In the genomic region with DNA sequence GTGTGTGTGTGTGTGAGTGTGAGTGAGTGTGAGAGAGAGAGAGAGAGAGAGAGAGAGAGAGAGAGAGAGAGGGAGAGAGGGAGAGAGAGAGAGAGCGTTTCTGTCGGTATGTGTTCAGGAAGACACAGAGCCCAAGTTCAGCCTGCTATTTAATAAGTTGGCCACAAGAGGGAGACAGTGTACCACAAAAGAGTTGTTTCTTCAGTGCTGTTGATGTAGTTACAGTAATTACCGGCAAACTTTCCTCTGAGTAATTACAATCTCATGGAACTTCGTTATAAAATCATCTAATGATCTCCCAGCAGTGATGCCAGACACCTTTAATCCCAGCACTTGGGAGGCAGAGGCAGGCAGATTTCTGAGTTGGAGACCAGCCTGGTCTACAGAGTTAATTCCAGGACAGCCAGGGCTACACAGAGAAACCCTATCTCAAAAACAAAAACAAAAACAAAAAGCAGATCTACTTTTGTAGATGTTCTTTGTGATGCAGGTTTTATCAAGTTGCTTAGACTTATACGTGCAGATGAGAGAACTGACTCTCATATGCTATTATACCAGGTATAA, we compare ENCODE assay signal across 8 mouse cellular contexts. TPM values are rescaled to one million over a fixed set of nuclear protein-coding genes. Genes with fewer than 3 reads are reported as not detected.
DNase-seq lines count a peak whose midpoint lies in the region; ATAC-seq and TF ChIP-seq lines count a peak whose summit lies in the region.
"Had no signal": no experiment of that assay in that cellular context is flagged by ENCODE, and none has a peak within 500 bp of the region (broad histone marks: within the 10 kb centered on the region; RNA-seq: fewer than 3 reads in every experiment).

No protein-coding gene starts in this region.

- peak; percentile 92 for ATAC-seq in CD4-positive, CD25-positive, alpha-beta regulatory T cell, adult 4 months
- ATAC-seq in Patski = no peak
- ATAC-seq in heart, embryonic 15.5 days (replicated peaks; ENCODE audit: insufficient number of reproducible peaks, insufficient read depth, low FRiP score, low read depth) = 0 out of 2 replicates have a peak, but pooled peaks have one; percentile 58
- ATAC-seq in liver, embryonic 16.5 days (ENCODE audit: low read depth) = peak; percentile 41
- peak; percentile 79; the same call in 1 of the 2 replicates for ATAC-seq in neural tube, embryonic 14.5 days (ENCODE audit: low read depth)

- peak; percentile 61 for TF ChIP-seq CTCF in Patski (IDR thresholded peaks at IDR 0.05)

- no peak overlapping the region for H3K4me3 ChIP-seq in heart, embryonic 15.5 days
- no peak overlapping the region for H3K4me3 ChIP-seq in liver, embryonic 16.5 days (ENCODE audit: low read depth, low read length)
- no peak overlapping the region for H3K4me3 ChIP-seq in neural tube, embryonic 14.5 days (ENCODE audit: low read depth, low read length)

- WGBS in heart, embryonic 15.5 days = 8% methylated on average over 5 of the region's 5 CpGs
- WGBS in liver, embryonic 16.5 days (ENCODE audit: insufficient replicate concordance) = 7% methylated on average over 5 of the region's 5 CpGs
- WGBS in neural tube, embryonic 14.5 days = 8% methylated on average over 5 of the region's 5 CpGs

- H3K9me3 ChIP-seq in heart, embryonic 15.5 days (replicated peaks) = no peaks in the 10 kb centered on the region
- H3K9me3 ChIP-seq in liver, embryonic 16.5 days (replicated peaks; ENCODE audit: control insufficient read depth, low read length) = no peaks in the 10 kb centered on the region
- H3K9me3 ChIP-seq in neural tube, embryonic 14.5 days (ENCODE audit: control insufficient read depth, low read length) = no peaks in the 10 kb centered on the region

- in situ Hi-C loops in Patski (cut with MboI; ENCODE audit: low pct_unique_long_range_greater_than_20kb) = loop anchor here (25.0 kb wide), 1 partner anchor 582 kb away; a partner anchor contains a TSS

- H3K27ac ChIP-seq in heart, embryonic 15.5 days = no peak overlapping the region
- H3K27ac ChIP-seq in liver, embryonic 16.5 days (ENCODE audit: low read length) = no peak overlapping the region
- H3K27ac ChIP-seq in neural tube, embryonic 14.5 days (ENCODE audit: low read depth, low read length) = no peak overlapping the region
- H3K27ac ChIP-seq: macrophage had no signal

- POLR2A ChIA-PET in Patski (lab: Charles Lee) = no interaction called here

- peak overlapping the region; percentile 23; the same call in 1 of the 2 replicates for H3K4me2 ChIP-seq in heart, embryonic 15.5 days
- no peak overlapping the region for H3K4me2 ChIP-seq in liver, embryonic 16.5 days (ENCODE audit: low read depth, low read length)
- H3K4me2 ChIP-seq in neural tube, embryonic 14.5 days (ENCODE audit: low read depth, low read length) = no peak overlapping the region

- H3K4me1 ChIP-seq in heart, embryonic 15.5 days (replicated peaks) = peaks cover 5% of the 10 kb centered on the region
- peaks cover 4% of the 10 kb centered on the region; the same call in 1 of the 2 replicates for H3K4me1 ChIP-seq in liver, embryonic 16.5 days (ENCODE audit: control insufficient read depth, low read depth, low read length)
- no peaks in the 10 kb centered on the region for H3K4me1 ChIP-seq in neural tube, embryonic 14.5 days (ENCODE audit: control insufficient read depth, insufficient read depth, low read length)

- H3K27me3 ChIP-seq in Patski = peaks cover 8% of the 10 kb centered on the region
- H3K27me3 ChIP-seq in heart, embryonic 15.5 days = no peaks in the 10 kb centered on the region
- H3K27me3 ChIP-seq in liver, embryonic 16.5 days (ENCODE audit: control insufficient read depth, insufficient read depth, low read depth, low read length) = no peaks in the 10 kb centered on the region
- no peaks in the 10 kb centered on the region for H3K27me3 ChIP-seq in neural tube, embryonic 14.5 days (ENCODE audit: control insufficient read depth, insufficient read depth, low read length)

- H3K9ac ChIP-seq in heart, embryonic 15.5 days = no peak overlapping the region
- no peak overlapping the region for H3K9ac ChIP-seq in liver, embryonic 16.5 days (ENCODE audit: low read depth, low read length)
- H3K9ac ChIP-seq in neural tube, embryonic 14.5 days (replicated peaks; ENCODE audit: low read depth, low read length) = no peak overlapping the region

- CTCF ChIA-PET in Patski (lab: Charles Lee) = interaction anchor here (0.8 to 2.6 kb wide), 8 partner anchors 8 to 210 kb away, joined by 3 to 35 read pairs (median 5); a partner anchor contains a TSS

- peaks cover 5% of the 10 kb centered on the region; the same call in 1 of the 2 replicates for H3K36me3 ChIP-seq in heart, embryonic 15.5 days
- no peaks in the 10 kb centered on the region for H3K36me3 ChIP-seq in liver, embryonic 16.5 days (ENCODE audit: control insufficient read depth, insufficient read depth)
- H3K36me3 ChIP-seq in neural tube, embryonic 14.5 days (ENCODE audit: control insufficient read depth, insufficient read depth, low read length) = no peaks in the 10 kb centered on the region

- peak; percentile 31 for DNase-seq in Patski (ENCODE audit: low read depth, low spot score)
- DNase-seq in embryo, embryonic 11.5 days (ENCODE audit: low read depth, low spot score) = peak; percentile 76
- peak; percentile 43 to 47 for DNase-seq in kidney, postnatal 25 days

RNA-seq across cellular contexts. Expression of a gene that starts 21.3 kb away (rescaled TPM):
- 1 to 10 TPM; 3.9 to 6.5 TPM for polyA plus RNA-seq in CD4-positive, CD25-positive, alpha-beta regulatory T cell, adult 4 months (2017; shearing (Covaris generic))
- polyA plus RNA-seq in Patski (2021) = 26.3 TPM
- 70.3 and 70.6 TPM in 2 replicates for polyA plus RNA-seq in heart, embryonic 15.5 days (2015; fragmentation: Nextera tagmentation; extraction: Ambion mirVana)
- polyA plus RNA-seq in liver, embryonic 16.5 days (2015; fragmentation: Nextera tagmentation; extraction: Ambion mirVana) = 15.5 and 17.6 TPM in 2 replicates
- polyA plus RNA-seq in neural tube, embryonic 14.5 days (2014; fragmentation: Nextera tagmentation; extraction: Ambion mirVana) = 4.5 and 25.3 TPM in 2 replicates

RNA-seq across cellular contexts. Expression of a gene that starts 30.1 kb away (rescaled TPM):
- 10 to 100 TPM; 25.6 to 26.7 TPM for polyA plus RNA-seq in CD4-positive, CD25-positive, alpha-beta regulatory T cell, adult 4 months (2017; shearing (Covaris generic))
- not detected for polyA plus RNA-seq in Patski (2021)
- 38.8 and 39.4 TPM in 2 replicates for polyA plus RNA-seq in heart, embryonic 15.5 days (2015; fragmentation: Nextera tagmentation; extraction: Ambion mirVana)
- 13.2 and 16.2 TPM in 2 replicates for polyA plus RNA-seq in liver, embryonic 16.5 days (2015; fragmentation: Nextera tagmentation; extraction: Ambion mirVana)
- 28.4 and 29.6 TPM in 2 replicates for polyA plus RNA-seq in neural tube, embryonic 14.5 days (2014; fragmentation: Nextera tagmentation; extraction: Ambion mirVana)

Comparison
In these comparisons a context has a peak if more than half of its experiments do, and no peak if none do; other contexts are left out.
1. RNA of a gene that starts 30.1 kb away (polyA plus RNA-seq): 38.8 to 39.4 TPM in heart, embryonic 15.5 days, 28.4 to 29.6 TPM in neural tube, embryonic 14.5 days, 25.6 to 26.7 TPM in CD4-positive, CD25-positive, alpha-beta regulatory T cell, adult 4 months and 13.2 to 16.2 TPM in liver, embryonic 16.5 days; not detected in Patski (single experiment); every median in the first group is over 10 times any median in the second.
2. Peak in every context shown above with its lines, with median percentiles within 50 percentile points of each other: DNase-seq.